Mouse (Mus musculus): Measurements from ENCODE around the gene Slc8b1. TPM values are rescaled to one million over a fixed set of nuclear protein-coding genes. Genes with fewer than 3 reads are reported as not detected.

Gene Slc8b1
- polyA plus RNA-seq, 1 experiment: 19.6 TPM

GRCm38 (mm10) chr5:120467026-120467425 lies 43.9 kb upstream of the Slc8b1 start:
- Histone ChIP-seq H3K79me2 (ENCODE audit: control insufficient read depth, insufficient read depth) (no peaks in the 10 kb centered on the region), H3ac (ENCODE audit: control insufficient read depth, insufficient read length) (no peak overlapping the region), H3K36me3 (ENCODE audit: control insufficient read depth, insufficient read depth) (no peaks in the 10 kb centered on the region), H3K4me3 (no peak overlapping the region), H3K27me3 (ENCODE audit: control insufficient read depth, insufficient read depth, insufficient read length) (peaks cover 27% of the 10 kb centered on the region), H3K4me2 (ENCODE audit: low read depth) (no peak overlapping the region)
- TF ChIP-seq USF1 (IDR thresholded peaks at IDR 0.05; ENCODE audit: low read depth): no peak
- no peak for TF ChIP-seq TCF3 (IDR thresholded peaks at IDR 0.05; ENCODE audit: insufficient read length, low read depth)
- TF ChIP-seq MYOG (IDR thresholded peaks at IDR 0.05; ENCODE audit: control insufficient read depth in 1 of 3, insufficient read depth in 1 of 3, insufficient read length in 2 of 3, low read depth in 2 of 3): no peak
- TF ChIP-seq SRF (IDR thresholded peaks at IDR 0.05; ENCODE audit: control insufficient read depth, insufficient read length, low read depth): no peak
- TF ChIP-seq REST (IDR thresholded peaks at IDR 0.05; ENCODE audit: insufficient read depth, insufficient read length): no peak
- TF ChIP-seq CEBPB (IDR thresholded peaks at IDR 0.05; ENCODE audit: insufficient read depth, poor library complexity, severe bottlenecking): no peak

DNA sequence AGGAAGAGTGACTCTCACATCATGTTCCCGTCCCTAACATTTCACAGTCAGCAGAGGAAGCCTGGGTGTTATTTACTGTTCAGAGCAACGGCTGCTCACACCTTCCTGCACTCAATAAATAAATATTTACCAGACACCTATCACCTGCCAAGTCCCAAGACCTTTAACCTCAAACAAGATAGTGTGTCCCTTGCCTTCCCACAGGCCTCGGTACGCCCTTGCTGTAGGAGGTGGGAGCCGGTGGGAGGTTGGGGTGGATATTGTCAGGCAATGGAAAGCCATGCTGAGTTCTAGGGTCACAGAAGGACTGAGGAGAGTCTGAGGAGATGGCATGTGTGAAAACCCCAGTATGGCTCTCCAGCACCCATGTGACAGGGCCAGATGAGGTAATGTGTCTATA lies 42.6 kb upstream of the Slc8b1 start:
- Histone ChIP-seq H3K79me2 (ENCODE audit: control insufficient read depth, insufficient read depth) (no peaks in the 10 kb centered on the region), H3K4me3 (no peak overlapping the region), H3ac (ENCODE audit: control insufficient read depth, insufficient read length) (no peak overlapping the region), H3K36me3 (ENCODE audit: control insufficient read depth, insufficient read depth) (no peaks in the 10 kb centered on the region), H3K4me2 (ENCODE audit: low read depth) (no peak overlapping the region), H3K27me3 (ENCODE audit: control insufficient read depth, insufficient read depth, insufficient read length) (peaks cover 32% of the 10 kb centered on the region)
- TF ChIP-seq REST (IDR thresholded peaks at IDR 0.05; ENCODE audit: insufficient read depth, insufficient read length) (no peak), MYOG (IDR thresholded peaks at IDR 0.05; ENCODE audit: control insufficient read depth in 1 of 3, insufficient read depth in 1 of 3, insufficient read length in 2 of 3, low read depth in 2 of 3) (no peak), TCF12 (IDR thresholded peaks at IDR 0.05; ENCODE audit: insufficient read depth, poor library complexity, severe bottlenecking) (no peak), TCF3 (IDR thresholded peaks at IDR 0.05; ENCODE audit: insufficient read length, low read depth) (no peak), E2F4 (IDR thresholded peaks at IDR 0.05; ENCODE audit: insufficient read depth) (no peak), USF1 (IDR thresholded peaks at IDR 0.05; ENCODE audit: low read depth) (no peak), POLR2A (IDR thresholded peaks at IDR 0.05; ENCODE audit: insufficient read length, low read depth) (no peak), POLR2AphosphoS2 (IDR thresholded peaks at IDR 0.05; ENCODE audit: insufficient read length, low read depth) (no peak), CEBPB (IDR thresholded peaks at IDR 0.05; ENCODE audit: insufficient read depth, poor library complexity, severe bottlenecking) (no peak), MAX (IDR thresholded peaks at IDR 0.05; ENCODE audit: low read depth) (no peak), SRF (IDR thresholded peaks at IDR 0.05; ENCODE audit: control insufficient read depth, insufficient read length, low read depth) (no peak), MYOD1 (IDR thresholded peaks at IDR 0.05; ENCODE audit: control insufficient read depth in 1 of 3, insufficient read length in 2 of 3, low read depth in 2 of 3) (no peak)

DNA sequence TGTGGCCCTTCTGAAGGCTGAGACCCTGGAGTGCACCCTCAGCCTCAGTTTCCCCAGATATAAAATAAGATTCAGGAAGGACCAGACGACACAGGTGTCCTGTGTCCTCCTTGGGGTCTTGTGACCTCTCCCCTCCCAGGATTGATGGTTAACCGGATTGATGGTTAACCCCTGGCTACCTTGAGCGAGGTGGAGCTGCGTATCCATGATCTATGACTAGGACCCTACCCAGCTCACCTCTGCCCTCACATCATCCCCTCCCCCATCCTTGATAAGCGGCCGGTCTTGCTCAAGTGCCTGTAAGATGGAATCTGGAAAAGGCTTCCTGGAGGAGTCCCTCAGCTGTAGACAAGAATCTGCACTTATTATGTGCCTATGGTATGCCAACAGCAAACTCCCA lies 42.1 kb upstream of the Slc8b1 start:
- TF ChIP-seq CEBPB (IDR thresholded peaks at IDR 0.05; ENCODE audit: insufficient read depth, poor library complexity, severe bottlenecking): no peak
- Histone ChIP-seq H3K27me3 (ENCODE audit: control insufficient read depth, insufficient read depth, insufficient read length) (peaks cover 36% of the 10 kb centered on the region), H3K36me3 (ENCODE audit: control insufficient read depth, insufficient read depth) (no peaks in the 10 kb centered on the region), H3K4me2 (ENCODE audit: low read depth) (no peak overlapping the region), H3K79me2 (ENCODE audit: control insufficient read depth, insufficient read depth) (no peaks in the 10 kb centered on the region), H3ac (ENCODE audit: control insufficient read depth, insufficient read length) (no peak overlapping the region), H3K4me3 (no peak overlapping the region)

GRCm38 (mm10) chr5:120471538-120471937 lies 39.4 kb upstream of the Slc8b1 start:
- no peak for TF ChIP-seq TCF3 (IDR thresholded peaks at IDR 0.05; ENCODE audit: insufficient read length, low read depth)
- no peak for TF ChIP-seq E2F4 (IDR thresholded peaks at IDR 0.05; ENCODE audit: insufficient read depth)
- TF ChIP-seq USF1 (IDR thresholded peaks at IDR 0.05; ENCODE audit: low read depth): no peak
- no peak for TF ChIP-seq POLR2A (IDR thresholded peaks at IDR 0.05; ENCODE audit: insufficient read length, low read depth)
- TF ChIP-seq REST (IDR thresholded peaks at IDR 0.05; ENCODE audit: insufficient read depth, insufficient read length): no peak
- Histone ChIP-seq H3ac (ENCODE audit: control insufficient read depth, insufficient read length) (no peak overlapping the region), H3K79me2 (ENCODE audit: control insufficient read depth, insufficient read depth) (no peaks in the 10 kb centered on the region), H3K36me3 (ENCODE audit: control insufficient read depth, insufficient read depth) (no peaks in the 10 kb centered on the region), H3K4me2 (ENCODE audit: low read depth) (no peak overlapping the region), H3K4me3 (no peak overlapping the region), H3K27me3 (ENCODE audit: control insufficient read depth, insufficient read depth, insufficient read length) (peaks cover 55% of the 10 kb centered on the region)

GRCm38 (mm10) chr5:120472770-120473169 lies 38.2 kb upstream of the Slc8b1 start, which contains the start of gene Sdsl:
Gene Sdsl (minus strand): TSS chr5:120472810.
- no peaks in the 10 kb centered on the region for H3K36me3 ChIP-seq (ENCODE audit: control insufficient read depth, insufficient read depth)
- no peak within 1 kb of the TSS for H3K4me2 ChIP-seq (ENCODE audit: low read depth)
- peaks cover 67% of the 10 kb centered on the region for H3K27me3 ChIP-seq (ENCODE audit: control insufficient read depth, insufficient read depth, insufficient read length)
- H3K4me3 ChIP-seq: no peak within 1 kb of the TSS
- H3ac ChIP-seq (ENCODE audit: control insufficient read depth, insufficient read length): no peak within 1 kb of the TSS
- TF ChIP-seq CEBPB (IDR thresholded peaks at IDR 0.05; ENCODE audit: insufficient read depth, poor library complexity, severe bottlenecking): no peak
- H3K79me2 ChIP-seq (ENCODE audit: control insufficient read depth, insufficient read depth): no peaks in the 10 kb centered on the region

GRCm38 (mm10) chr5:120473361-120473760 lies 37.6 kb upstream of the Slc8b1 start:
- Histone ChIP-seq H3K4me2 (ENCODE audit: low read depth) (no peak overlapping the region), H3K27me3 (ENCODE audit: control insufficient read depth, insufficient read depth, insufficient read length) (peaks cover 72% of the 10 kb centered on the region), H3K79me2 (ENCODE audit: control insufficient read depth, insufficient read depth) (no peaks in the 10 kb centered on the region), H3K4me3 (no peak overlapping the region), H3K36me3 (ENCODE audit: control insufficient read depth, insufficient read depth) (no peaks in the 10 kb centered on the region), H3ac (ENCODE audit: control insufficient read depth, insufficient read length) (no peak overlapping the region)
- TF ChIP-seq MYOD1 (IDR thresholded peaks at IDR 0.05; ENCODE audit: control insufficient read depth in 1 of 3, insufficient read length in 2 of 3, low read depth in 2 of 3) (no peak), USF1 (IDR thresholded peaks at IDR 0.05; ENCODE audit: low read depth) (no peak), SRF (IDR thresholded peaks at IDR 0.05; ENCODE audit: control insufficient read depth, insufficient read length, low read depth) (no peak), POLR2A (IDR thresholded peaks at IDR 0.05; ENCODE audit: insufficient read length, low read depth) (no peak), E2F4 (IDR thresholded peaks at IDR 0.05; ENCODE audit: insufficient read depth) (no peak), TCF3 (IDR thresholded peaks at IDR 0.05; ENCODE audit: insufficient read length, low read depth) (no peak), TCF12 (IDR thresholded peaks at IDR 0.05; ENCODE audit: insufficient read depth, poor library complexity, severe bottlenecking) (no peak), MAX (IDR thresholded peaks at IDR 0.05; ENCODE audit: low read depth) (no peak)
